Mouse (Mus musculus) urinary bladder, postnatal 10 days (tissue): ENCODE measurements around the gene Nr3c2.

ENCODE experiments used
- DNase-seq: peaks from one replicate; pipeline ENCODE4 v3.0.0; 2022; ENCODE audit warnings: low spot score

Nr3c2 gene

DNA sequence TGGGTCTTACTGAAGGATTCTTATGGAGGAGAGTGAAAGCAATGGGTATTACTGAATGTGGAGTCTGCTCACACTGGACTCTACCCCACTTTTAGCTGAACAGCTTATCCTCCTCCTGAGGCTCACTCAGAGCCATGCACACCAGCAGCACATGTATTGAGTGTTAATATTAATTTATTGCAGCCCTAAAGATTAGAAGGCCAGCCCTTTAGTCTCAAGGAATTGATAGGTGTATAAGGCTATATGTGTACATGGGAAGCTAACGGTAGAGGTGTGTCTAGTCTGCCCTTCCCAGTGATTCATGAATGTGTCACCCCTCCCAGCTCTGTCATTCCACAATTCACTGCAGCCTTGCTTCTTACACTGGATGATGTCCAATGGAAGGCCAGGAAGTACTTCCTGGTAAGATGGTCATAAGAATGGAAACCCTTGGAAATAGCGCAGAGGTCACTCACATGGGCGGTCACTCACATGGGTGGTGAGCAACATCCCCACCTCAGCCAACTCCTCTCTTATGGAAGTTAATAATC is 156.3 kb downstream of the Nr3c2 start:
- no peak for DNase-seq

DNA sequence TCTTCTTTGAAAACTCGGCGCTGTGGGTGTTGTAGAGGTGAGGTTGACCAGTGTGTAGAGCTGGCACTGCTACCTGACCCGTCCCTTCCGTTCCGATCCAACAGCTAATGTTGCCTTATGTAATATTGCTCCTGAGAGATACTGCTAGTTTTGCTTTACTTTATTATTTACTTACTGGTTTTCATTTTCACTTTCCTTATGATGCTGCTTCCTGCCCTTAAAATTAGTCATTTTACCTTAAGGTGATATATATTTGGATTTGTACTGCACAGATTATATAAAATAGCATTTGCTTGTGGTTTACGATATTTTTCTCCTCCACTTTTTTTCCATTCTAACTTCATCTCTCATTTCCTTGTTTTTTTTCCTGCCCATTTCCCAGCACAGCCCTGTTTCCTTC is 157.6 kb downstream of the Nr3c2 start:
- no peak for DNase-seq

DNA sequence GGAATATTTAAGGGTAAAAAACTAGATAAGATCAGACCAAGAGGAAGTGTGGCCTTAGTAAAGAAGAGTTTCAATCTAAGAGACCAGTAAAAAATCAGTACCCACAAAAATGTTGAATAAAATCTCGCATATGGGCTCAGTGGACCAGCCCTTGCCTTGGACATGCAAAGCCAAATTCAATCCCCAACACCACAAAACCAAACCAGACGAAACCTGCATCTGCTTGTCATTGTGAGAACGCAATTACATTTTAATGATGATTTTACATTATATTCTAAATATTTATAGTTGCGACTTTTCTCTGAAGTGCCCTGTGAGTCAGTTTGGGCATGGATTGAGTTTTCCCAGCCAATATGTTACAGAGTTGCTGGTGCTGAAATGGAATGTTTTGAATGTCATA is 183.4 kb downstream of the Nr3c2 start:
- no peak for DNase-seq

DNA sequence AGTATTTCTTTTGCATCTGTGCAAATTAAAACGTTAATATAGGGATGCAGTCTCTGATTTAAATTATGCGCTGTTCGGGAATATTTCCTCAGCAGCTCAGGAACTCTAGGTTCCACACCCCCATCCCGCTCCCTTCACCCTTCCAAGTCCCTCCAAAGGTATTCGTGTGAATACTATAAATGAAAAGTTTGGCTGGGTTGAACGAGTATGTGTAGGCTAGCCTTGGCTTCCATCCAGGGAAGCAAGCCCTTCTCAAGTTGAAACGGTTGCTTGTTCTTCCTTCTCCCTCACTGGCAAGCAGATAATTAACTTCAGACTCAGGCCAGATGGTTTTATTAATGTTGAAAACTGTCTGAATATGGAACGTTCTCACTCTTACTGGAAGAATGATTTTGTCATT is 186.8 kb downstream of the Nr3c2 start:
- DNase-seq, result no peak

DNA sequence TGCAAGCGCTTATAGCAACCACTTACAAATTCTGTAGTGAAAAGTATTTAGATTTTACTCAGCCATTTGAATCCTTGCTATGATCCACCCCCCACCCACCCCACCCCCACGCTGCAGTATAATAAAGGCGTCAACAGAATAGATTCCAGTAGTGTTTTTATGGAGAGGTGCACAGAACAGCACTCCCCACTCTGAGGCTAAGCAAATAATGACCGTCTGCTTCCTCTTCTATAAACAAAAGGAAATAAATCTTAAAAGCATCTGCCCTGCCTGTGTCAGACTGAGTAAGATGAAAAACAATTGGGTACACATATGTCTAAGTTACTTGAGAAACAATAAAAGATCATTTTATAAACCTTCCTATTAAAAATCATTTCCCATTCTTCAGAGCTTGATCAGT is 197.5 kb downstream of the Nr3c2 start:
- no peak for DNase-seq

DNA sequence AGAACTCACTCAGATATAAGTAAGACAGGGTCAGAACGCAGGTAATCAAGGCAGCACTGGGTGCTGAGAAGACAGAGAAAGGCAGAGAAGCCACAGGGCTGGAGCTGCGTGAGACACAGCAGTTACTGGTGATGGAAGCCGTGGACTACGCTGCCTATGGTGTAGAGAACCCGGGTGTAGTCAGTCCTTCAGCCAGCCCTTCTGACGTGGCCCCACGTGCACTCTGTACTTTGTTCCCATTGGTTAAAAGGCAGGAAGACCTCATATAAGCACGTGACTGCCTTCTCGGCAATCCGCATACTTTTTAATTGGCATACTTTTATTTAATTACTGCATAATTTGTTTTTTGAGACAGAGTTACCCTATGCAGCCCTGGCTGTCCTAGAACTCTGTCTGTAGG is 198.9 kb downstream of the Nr3c2 start:
- no peak for DNase-seq

DNA sequence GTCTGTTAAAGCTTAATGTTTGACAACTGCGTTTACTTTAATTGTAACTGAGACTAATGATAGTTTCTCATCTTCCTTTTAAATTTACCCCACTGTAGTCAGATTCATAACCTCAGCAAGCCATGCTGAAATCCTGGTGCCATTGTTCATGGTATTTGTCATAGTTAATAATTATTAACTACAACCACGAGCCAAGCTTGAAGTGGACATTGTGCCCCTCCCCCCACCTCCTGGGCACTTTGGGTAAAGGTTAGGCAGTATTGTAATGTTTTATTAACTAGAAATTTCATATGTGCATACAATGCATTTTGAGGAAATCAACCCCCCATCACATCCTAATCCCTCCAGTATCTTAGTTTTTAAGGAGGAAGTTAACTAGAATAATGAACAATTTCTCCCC is 201.1 kb downstream of the Nr3c2 start:
- DNase-seq, result no peak

DNA sequence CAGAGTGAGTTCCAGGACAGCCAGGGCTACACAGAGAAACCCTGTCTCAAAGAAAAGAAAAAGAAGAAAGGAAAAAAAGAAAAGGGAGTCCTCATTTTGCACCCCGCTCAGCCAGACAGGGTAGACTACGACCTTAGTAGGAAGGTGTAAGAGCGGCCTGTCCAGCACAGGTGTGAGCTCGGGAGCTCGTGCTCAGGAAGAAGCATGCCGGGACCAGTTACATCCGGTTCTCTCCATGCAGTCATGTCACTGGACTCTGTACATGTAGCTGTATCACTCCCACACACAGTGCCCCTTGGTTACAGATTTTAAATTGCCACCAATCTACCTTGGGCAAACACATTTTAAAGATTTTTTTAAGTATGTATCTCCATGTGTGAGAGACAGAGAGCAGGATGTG is 203.6 kb downstream of the Nr3c2 start:
- no peak for DNase-seq

DNA sequence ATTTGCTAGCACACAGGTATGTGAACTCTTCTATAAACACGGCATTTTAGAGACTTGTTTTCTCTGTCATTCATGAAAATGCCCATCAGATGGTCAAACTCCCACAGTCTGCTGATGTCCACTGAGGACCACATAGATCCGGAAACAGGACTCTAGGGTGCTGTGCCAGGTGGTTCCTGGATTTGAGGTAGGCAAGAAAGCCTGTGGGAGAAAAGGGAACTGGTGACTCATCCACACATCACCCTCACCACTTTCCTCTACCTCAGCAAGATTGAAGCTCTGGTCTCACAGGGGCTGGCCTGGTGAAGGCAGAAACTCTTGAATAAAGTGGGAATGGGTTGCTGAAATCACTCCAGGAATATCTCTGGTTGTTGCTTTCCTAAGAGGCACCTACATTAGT is 213.5 kb downstream of the Nr3c2 start:
- no peak for DNase-seq

DNA sequence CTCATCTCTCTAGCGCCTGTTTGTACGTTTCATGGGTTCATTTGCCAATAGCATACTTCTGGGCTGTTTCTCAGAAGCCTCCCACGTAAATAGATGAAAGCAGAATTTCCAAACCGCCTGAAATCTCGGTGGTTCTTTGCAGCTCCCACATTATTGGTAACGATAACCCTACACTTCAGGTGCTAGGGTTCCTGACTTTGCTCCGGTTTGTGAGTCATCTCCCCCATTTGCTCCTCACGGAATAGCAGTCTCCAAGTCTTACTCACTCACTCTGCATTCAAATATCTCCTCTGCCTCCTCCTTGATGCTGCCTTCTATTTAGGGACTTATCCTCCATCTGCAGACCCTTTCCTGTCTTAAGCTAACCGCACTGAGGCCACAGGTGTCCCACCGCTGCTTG is 215.5 kb downstream of the Nr3c2 start:
- DNase-seq, result no peak

DNA sequence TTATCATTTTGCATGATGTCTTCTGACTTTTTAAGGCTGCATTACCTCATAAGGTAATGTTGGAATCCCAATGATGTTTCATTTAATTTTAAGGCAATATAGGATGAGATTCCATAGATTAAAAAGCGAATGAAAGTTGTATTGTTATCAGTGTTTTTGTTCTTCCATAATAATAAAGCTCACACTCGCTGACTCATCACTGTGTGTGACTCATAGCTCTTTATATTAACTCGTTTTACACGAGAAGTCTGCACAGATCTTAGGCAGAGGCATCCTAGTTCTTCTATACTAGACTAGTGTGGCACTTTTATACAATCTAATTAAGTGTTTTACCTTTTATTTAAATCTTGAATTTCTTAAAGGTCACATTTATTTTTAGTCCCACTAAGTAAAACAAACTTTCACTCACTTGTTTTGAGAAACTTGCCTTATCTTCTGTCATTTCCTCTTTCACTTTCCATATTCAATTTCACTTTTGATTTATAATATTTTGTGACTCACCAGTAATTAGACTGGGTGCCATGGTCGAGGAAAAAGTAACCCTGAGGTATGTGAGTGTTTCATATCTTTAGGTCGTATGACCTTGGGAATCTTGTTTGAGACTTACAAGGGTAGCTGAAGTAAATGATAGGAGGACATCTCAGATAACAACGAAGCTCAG is 217.3 kb downstream of the Nr3c2 start:
- no peak for DNase-seq

DNA sequence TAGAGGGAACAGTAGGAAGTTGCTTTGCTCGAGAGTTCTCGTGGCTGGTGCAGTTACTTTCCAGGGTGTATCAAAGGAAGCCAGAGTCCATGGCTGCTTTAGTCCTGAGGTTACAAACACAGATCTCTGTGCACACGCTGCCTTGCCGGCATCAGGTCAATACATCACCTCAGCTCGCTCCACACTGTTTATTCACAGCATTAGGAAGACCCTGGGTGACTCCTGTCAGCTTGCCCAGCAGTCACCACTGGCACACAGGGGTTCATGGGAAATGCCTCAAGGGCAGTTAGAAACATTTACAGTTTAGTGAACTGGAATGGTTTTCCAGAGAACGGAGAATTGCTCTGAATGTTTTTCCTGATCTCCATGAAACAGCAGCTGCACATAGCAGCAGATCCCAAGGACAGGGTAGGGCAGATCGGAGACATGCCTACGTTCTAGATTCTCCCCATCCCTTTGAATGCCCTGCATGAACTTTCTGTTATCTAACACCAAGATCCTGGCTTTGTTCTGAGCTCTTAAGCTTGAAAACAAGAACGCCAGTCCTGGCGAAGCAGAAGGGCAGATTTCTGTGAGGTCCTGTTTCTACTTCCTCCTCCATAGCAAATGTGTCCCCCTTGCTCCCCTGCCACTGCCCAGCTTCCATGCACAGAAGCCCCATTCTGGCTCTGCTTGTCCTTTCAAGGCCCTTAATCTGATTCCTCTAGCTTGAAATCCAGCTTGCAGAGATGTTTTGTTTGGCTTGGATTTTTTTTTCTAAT is 221.7 kb downstream of the Nr3c2 start:
- DNase-seq, result no peak

DNA sequence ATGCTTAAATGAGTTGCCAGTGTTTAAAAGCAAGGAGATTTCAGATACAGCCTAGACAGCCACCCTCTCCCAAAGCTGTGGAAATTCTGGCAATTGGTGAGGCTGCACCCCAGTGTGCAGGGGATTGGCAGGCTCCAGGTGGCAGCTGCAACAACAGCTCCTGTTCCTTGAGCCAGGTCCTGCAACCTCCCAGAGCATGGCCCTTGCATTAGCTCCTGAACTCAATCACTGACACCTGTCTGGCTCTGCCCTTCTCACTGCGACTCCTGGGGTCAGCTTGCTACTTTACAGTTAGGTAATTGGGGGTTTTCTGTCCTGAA is 222.3 kb downstream of the Nr3c2 start:
- no peak for DNase-seq

DNA sequence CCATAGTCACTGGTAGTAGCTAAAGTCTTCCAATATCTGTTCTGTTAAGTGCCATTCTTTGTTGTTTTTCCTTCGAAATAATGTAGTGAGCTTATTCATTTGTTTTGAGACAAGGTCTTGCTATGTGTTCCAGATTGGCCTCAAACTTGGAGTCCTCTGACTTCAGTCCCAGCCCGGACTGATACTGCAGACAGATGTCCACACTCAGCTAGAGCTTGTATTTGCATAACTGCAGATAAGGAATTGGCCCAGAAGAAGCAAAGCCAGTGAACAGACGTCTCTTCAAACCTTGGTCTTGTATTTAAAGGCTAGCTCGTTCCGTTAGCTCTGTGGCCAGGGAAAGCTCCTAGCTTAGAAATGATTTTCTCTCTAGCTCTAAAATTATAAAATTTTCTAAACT is 223.1 kb downstream of the Nr3c2 start:
- DNase-seq, result no peak

DNA sequence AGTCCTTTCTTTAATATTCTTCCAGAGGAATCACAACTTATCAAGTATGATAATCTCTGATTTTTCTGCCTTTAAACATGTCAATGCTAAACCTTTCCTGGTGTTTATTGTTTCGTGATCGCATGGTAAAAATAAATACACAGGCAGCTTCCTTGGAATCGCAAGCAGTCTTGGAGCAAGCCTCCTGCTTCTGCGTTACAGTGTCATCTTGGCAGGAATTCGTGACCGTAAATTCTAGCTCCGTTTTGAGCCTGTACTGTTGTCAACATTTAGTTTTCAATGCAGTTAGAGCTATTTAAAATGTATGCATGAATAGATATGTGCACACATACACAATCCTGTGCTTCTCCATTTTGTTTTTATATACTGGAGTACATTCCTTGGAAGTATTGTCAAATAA is 226.5 kb downstream of the Nr3c2 start:
- no peak for DNase-seq

DNA sequence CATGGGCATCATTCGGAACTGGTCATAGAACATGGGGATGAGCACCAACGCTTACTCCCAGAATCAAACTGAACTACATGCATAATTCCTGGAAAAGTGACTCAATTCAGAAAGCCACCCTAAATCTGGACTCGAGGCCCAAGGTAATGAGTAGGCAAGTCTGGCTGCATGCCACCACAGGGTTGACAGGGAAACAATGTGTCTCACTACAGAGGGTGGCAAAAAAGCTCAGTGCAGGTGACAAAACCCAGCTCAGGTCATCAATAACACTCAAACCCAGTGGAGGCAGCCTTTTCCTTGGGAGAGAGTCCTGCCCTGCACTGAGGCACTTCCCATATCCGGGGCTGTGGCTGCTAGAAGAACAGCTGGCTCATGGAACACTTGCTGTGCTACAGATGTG is 228.8 kb downstream of the Nr3c2 start:
- no peak for DNase-seq

DNA sequence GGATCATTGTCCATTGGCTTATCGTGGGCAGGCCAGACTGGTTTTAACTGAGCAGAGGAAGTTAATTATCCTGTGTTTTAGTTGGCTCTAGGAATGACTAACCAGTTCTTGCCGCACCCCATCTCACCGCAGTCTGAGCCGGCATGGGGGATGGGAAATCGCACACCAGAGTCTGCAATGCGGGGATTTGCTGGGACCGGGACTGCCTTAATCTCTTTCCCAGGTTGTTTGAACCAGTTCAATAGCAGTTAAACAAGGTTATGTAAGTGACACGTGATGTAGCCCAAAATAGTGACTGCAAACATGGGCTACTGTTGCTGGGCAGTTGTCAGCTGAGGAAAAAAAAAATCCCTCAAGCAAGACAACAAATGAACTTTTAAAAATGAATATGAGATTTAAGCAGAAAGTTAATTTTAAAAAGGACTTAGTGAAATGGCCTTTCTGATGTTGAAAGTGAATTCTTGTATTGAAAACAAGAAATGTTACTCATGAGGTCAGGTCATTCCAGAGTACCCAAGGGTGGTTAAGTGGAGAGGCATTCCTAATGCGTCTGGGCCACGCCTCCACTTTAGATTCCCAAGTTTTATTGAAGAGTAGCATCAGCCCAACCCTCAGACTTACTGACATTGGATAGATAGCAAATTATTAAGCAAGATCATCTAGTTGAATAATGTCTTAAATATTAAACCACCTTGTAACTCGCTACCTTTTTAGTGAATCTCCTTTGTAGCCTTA is 233.8 kb downstream of the Nr3c2 start:
- DNase-seq, result no peak

DNA sequence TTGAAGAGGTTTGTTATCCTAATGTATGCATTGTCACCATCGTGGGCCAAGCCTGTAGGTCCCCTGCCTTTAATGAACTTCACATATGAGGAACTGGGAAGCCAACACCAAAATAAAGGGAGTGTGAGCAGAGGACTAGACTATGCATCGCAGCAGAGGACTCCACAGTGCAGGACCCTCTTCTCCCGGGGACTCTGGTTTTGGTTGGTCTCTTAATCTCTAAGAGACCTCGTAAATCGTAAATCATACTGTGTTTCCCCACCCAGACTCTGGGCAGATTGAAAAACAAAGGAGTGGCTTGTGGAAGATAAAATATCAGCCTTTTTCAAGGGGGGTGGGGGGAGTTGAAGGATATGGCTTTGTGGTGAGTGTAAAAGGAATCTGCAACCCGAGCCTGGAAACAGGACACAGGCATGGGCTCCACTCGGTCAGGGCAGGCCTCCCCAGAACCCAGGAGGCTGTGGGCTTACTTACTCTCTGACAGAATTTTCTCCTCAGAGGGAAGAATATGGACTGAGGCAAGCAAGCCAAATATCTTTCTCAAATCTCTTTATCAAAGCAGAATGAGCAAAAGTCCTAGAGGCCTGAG is 234.6 kb downstream of the Nr3c2 start:
- no peak for DNase-seq

DNA sequence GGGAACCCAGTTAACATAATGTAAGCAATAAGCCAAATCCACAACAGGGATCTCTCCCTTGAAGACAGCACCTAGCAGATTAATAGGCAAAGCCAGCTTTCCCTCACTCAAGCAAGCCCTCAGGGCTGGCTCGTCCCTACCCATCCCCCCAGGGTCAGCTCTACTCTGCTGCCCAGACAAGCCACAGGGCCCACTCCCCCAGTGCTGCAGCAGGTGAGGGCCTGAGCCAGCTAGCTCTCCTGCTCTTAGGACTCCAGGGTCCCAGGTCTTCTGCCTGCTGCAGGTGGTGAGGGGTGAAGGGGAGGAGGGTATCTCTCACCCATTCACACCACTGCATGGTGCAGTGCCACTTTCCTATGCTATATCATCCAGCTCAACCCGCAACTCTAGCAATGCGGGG is 246.0 kb downstream of the Nr3c2 start:
- DNase-seq, result no peak

DNA sequence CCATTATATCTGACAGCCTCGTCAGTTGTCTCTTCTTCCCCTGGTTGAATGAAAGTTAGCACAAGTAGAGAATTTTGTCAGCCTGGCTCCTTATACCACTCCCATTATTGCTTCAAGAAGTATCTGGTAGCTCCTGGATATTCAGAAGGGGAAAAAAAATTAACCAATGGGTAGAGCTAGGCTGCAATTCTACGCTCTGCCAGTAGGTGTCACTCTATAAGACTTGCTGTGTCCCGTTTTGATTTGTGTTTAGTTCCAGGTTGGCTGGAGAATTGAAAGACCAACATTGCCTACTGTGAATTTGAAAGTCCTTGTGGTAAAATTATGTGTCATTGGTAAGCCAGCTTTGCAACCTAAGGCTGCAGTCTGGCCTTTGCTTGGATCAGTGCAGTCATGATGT is 255.3 kb downstream of the Nr3c2 start:
- no peak for DNase-seq

DNA sequence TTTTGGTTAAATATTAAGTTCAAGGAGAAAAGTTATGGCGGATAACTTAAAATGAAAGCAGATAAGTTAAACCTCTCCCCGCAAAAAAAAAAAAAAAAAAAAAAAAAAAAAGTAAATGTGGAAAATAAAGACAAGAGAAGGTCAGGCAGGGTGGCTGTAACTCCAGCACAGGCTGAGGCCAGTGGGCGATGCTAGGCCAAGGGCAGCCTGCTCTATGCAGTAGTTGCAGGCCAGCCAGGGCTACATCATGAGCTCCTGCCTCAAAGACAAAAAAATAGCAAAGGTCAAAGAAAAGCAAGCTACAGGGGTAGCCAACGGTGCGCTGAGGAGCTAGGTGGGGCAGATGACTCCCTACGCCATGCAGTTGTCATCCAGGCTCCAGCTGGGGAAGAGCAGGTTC is 270.1 kb downstream of the Nr3c2 start:
- DNase-seq, result no peak

DNA sequence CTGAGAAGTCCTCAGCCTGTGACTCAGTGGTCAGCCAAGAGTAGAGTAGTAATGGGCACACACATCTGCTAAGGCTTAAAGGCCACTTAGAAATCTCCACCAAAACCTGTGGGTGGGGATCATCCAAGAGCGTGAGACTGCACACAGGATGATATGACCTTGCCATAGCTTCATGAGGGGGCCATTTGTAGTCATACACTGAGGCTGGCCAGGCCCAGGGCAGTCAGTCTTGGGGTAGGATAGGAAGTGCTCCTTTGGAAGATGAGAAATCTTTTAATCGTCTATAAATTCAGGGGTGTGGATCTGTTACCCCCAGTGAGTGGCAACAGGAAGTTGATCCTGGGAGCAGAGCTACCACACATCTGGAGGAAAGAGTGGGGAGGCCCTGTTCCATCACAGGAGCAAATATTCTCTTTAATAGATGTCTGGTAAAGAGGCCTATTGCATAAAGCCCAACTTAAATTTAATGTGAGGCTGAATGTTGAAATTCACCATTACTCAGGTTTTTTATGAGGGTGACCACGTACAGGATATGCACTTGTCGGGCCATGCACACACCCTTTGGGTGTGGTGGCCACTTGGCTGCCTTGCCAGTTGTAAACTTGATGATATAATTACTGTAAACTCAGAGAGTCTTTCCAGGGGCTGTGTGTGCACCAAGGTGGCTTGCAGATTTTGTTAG is 270.7 kb downstream of the Nr3c2 start:
- DNase-seq, result no peak

DNA sequence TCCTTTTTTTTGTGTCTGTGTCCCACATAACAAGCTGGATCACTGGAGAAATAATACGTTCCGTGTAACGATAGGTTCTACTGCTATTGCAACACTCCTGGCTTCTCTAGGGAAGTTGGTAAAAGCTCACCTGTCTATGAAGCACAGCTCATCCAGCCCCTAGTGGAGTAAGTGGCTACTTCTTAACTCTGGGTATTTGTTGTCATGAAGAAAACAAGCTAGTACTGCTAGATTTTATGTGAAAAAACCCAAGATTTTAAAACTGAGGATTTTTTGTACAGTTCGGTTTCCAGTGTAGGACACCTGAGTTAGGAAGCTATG is 271.2 kb downstream of the Nr3c2 start:
- no peak for DNase-seq
